ENCODE assay signal across 18 mouse cellular contexts in the genomic region with DNA sequence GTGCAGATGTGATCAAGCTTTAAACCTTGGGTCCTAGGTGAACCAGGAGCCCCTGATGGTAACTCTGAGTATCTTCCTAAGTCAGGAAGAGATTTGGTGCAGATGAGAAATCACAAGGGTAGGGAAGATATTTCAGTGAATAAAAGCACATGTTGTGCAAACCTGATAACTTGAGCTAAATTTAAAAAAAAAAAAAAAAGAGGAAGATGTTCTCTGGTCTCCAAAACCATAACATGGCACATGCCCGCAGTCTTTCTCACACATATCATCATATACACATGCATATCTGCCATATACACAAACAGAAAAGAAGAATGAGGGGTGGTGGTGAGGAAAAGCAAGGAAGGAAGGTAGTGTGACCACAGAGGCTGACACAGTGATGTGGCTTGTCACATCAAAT.
"Had no signal": no experiment of that assay in that cellular context is flagged by ENCODE, and none has a peak within 500 bp of the region (broad histone marks: within the 10 kb centered on the region; RNA-seq: fewer than 3 reads in every experiment).

No protein-coding gene starts in this region.

- H3K27me3 ChIP-seq: kidney, embryonic 15.5 days; limb, embryonic 12.5 days; limb, embryonic 15.5 days; midbrain, embryonic 13.5 days had no signal

- H3K9me3 ChIP-seq: kidney, embryonic 15.5 days; limb, embryonic 12.5 days; limb, embryonic 15.5 days; midbrain, embryonic 10.5 days; midbrain, embryonic 13.5 days had no signal

- H3K4me1 ChIP-seq: kidney, embryonic 15.5 days; limb, embryonic 12.5 days; limb, embryonic 15.5 days; midbrain, embryonic 10.5 days; midbrain, embryonic 13.5 days had no signal

- H3K36me3 ChIP-seq: kidney, embryonic 15.5 days; limb, embryonic 12.5 days; limb, embryonic 15.5 days; midbrain, embryonic 10.5 days; midbrain, embryonic 13.5 days had no signal

- DNase-seq: kidney, adult 11 months; kidney, adult 8-10 months; kidney, postnatal 10 days; kidney, postnatal 36 days; layer of hippocampus, postnatal 36 days; left cerebral cortex, postnatal 4 days; liver, postnatal 0 days; lung, embryonic 14.5 days; thymus, postnatal 25 days had no signal

- H3K4me2 ChIP-seq: kidney, embryonic 15.5 days; limb, embryonic 12.5 days; limb, embryonic 15.5 days; liver, embryonic 11.5 days; lung, embryonic 14.5 days; midbrain, embryonic 13.5 days had no signal

- H3K27ac ChIP-seq: kidney, embryonic 15.5 days; left cerebral cortex, adult 2 months; limb, embryonic 12.5 days; limb, embryonic 15.5 days; liver, embryonic 14.5 days; midbrain, embryonic 10.5 days; midbrain, embryonic 13.5 days had no signal

- ATAC-seq: liver, postnatal 0 days; lung, postnatal 0 days; midbrain, embryonic 13.5 days had no signal

- H3K4me3 ChIP-seq: kidney, embryonic 15.5 days; left cerebral cortex, adult 2 months; limb, embryonic 12.5 days; limb, embryonic 15.5 days; midbrain, embryonic 10.5 days; midbrain, embryonic 13.5 days had no signal

- H3K9ac ChIP-seq: kidney, embryonic 15.5 days; limb, embryonic 12.5 days; limb, embryonic 15.5 days; liver, embryonic 14.5 days; liver, postnatal 0 days; lung, embryonic 14.5 days; midbrain, embryonic 13.5 days had no signal
